Mouse (Mus musculus) MEL (cell line): Measurements from ENCODE around the gene Aldh3b2.

ENCODE experiments used
- BHLHE40 ChIP-seq: IDR thresholded peaks from 2 replicates; pipeline ENCODE4 v1.6.1; 2012; ENCODE audit warnings: low read depth, mild to moderate bottlenecking, inconsistent platforms, low read length, improper control_type of control experiment, borderline replicate concordance
- GATA1 ChIP-seq: IDR thresholded peaks from 2 replicates; pipeline ENCODE4 v1.6.1; 2011; ENCODE audit warnings: low read depth, low read length, improper control_type of control experiment
- POLR2A ChIP-seq, 2 experiments: IDR thresholded peaks; 2 replicates each; pipeline ENCODE4 v1.6.1; 2011 to 2012; ENCODE audit warnings: low read length in 2 of 2, mild to moderate bottlenecking in 2 of 2, control low read depth in 1 of 2, improper control_type of control experiment in 1 of 2, low read depth in 1 of 2, moderate library complexity in 1 of 2; ENCODE audit not compliant: control insufficient read depth in 1 of 2, insufficient read depth in 1 of 2, poor library complexity in 1 of 2
- POLR2AphosphoS2 ChIP-seq: IDR thresholded peaks from 2 replicates; pipeline ENCODE4 v1.6.1; 2011; ENCODE audit warnings: low read length, improper control_type of control experiment
- ZKSCAN1 ChIP-seq: IDR thresholded peaks from 2 replicates; pipeline ENCODE4 v1.6.1; 2012; ENCODE audit warnings: low read depth, mild to moderate bottlenecking, inconsistent platforms, low read length, improper control_type of control experiment, moderate library complexity

- TF ChIP-seq POLR2AphosphoS2 (no peak), GATA1 (no peak), POLR2A (IDR thresholded peaks at IDR 0.05; ENCODE audit: control insufficient read depth in 1 of 2, insufficient read depth in 1 of 2, low read depth in 1 of 2, low read length in 2 of 2, poor library complexity in 1 of 2) (no peak), ZKSCAN1 (no peak), BHLHE40 (no peak)
Measured at GRCm38 (mm10) chr19:3966330-3967075, 5.6 kb upstream of the Aldh3b2 start.
